Mouse (Mus musculus): ENCODE measurements around the gene Hoga1.
"Not testable (repeated sequence)": the region's sequence is repeated elsewhere in the genome, so short reads cannot be mapped to it uniquely, and the experiment has no call there.

Hoga1 gene

DNA sequence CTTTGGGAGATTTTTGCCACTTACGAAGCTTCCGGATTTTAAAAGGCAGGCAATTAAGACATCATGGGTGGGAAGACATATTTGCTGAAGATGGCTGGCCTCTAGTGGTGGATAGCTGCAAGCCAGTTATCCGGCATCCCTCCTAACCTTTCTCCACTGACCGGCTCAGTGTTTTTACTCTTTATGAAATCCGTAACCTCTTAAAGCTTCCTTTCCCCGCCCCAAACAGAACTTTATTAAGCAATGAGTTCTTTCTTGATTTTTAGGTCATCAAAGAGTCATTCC lies 23.8 kb downstream of the Hoga1 start:
- in situ Hi-C loops (cut with MboI), result no loop called here

DNA sequence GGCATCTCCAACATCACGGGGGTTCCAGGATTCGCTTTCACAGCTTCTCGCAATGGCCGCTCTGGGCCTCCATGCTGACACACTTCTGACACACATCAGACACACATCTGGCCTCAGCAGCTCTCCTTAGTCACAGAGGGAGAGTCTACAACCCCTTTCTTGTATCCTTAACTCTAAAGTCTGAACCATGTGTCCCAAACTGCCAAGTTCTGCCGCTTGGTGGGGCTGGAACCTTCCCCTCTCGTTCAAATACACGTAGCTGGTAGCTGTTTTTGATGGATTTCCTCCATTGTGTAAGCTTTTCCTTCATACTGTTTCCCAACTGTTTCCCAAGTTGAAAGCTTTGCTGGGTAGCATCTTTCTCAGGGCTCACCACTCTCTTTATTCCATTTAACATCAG lies 25.8 kb downstream of the Hoga1 start:
- in situ Hi-C loops (cut with MboI), result no loop called here

DNA sequence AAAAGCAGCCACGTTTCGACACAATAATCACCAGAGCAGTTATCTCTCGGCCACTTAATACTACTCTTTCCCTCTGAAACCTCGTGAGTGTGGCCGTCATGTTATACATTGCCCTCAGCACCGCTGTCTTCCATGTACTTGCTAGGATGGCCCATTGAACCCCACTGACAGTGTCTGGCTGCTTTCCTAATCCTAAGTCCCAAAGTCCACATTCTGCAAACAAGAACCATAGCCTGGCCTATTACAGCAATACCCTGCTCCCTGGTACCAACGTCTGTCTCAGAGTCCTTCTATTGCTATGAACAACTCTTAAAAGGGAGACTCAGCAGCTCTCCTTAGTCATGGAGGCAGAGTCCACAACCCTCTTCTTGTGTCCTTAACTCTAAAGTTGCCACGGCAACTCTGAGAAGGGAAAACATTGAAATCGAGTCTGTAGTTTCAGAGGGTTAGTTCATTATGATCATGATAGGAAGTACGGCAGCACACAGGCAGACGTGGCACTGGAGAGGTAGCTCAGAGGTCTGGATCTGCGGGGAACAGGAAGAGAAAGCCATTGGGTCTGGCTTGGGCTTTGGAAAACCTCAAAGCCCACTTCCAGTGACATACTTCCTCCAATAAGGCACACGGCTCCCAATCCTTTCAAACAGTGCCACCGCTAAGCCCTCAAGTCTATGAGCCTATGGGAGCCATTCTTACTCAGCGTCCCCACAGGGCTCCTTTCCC lies 26.6 kb downstream of the Hoga1 start:
- in situ Hi-C loops (cut with MboI), result no loop called here

DNA sequence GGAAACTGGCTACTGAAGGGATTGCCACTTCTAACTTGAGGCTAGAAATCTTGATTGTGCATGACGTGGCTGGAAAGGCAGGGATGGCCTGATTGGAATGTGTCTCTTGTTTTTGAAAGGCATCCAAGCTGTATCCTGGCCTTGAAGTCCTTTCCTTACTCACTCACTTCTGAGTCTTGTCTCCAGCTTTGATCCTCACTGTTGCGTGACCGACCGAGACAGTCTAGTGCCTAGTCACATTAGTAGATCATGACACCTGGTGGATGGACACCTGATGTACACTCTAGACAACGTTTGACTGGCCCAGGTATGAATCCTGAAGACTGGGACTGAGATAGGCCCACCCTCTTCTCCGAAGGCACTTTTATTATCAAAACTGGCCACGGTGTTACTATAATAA lies 27.4 kb downstream of the Hoga1 start:
- in situ Hi-C loops (cut with MboI), result no loop called here

GRCm38 (mm10) chr19:42075051-42075450 lies 29.6 kb downstream of the Hoga1 start:
- in situ Hi-C loops (cut with MboI), result no loop called here

GRCm38 (mm10) chr19:42075992-42076391 lies 30.6 kb downstream of the Hoga1 start:
- in situ Hi-C loops (cut with MboI), result no loop called here

DNA sequence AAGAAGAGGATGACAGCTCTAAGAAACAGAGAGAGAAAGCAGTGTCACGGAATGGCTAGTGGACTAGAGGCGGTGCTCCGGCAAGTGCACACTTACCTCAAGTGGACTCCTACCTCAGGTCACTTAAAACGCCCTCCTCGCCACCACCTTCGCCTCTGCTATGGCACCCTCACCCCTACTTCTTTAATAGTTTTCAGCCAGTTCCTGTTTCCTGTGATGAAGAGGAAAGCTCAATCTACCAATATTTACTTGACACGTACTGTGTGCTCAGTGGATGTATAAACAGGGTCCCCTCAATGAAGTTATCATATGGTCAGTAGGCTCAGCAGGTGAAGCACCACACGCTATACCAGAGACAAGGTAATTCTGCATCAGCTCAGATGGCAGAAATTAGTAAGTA lies 33.2 kb downstream of the Hoga1 start:
- in situ Hi-C loops (cut with MboI), result no loop called here

- in situ Hi-C loops (cut with MboI), result no loop called here
These were observed 33.6 kb downstream of the Hoga1 start for GRCm38 (mm10) chr19:42079006-42079405.

GRCm38 (mm10) chr19:42079950-42080349 lies 34.5 kb downstream of the Hoga1 start:
- in situ Hi-C loops (cut with MboI), result no loop called here

- in situ Hi-C loops (cut with MboI), result no loop called here
These were observed 35.1 kb downstream of the Hoga1 start for GRCm38 (mm10) chr19:42080469-42080868.

DNA sequence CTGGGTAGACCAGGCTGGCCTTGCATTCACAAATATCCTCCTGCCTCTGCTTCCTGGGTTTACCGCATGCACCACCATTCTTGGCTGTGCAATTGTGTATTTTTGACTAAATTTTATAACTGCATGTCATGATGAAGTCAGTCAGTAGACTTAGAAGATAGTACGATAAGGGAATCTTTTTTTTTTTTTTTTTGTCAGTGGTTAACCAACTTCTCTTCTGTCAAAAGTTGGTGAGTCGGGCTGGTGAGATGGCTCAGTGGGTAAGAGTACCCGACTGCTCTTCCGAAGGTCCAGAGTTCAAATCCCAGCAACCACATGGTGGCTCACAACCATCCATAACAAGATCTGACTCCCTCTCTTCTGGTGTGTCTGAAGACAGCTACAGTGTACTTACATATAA lies 36.2 kb downstream of the Hoga1 start:
- in situ Hi-C loops (cut with MboI), result not testable (repeated sequence)

DNA sequence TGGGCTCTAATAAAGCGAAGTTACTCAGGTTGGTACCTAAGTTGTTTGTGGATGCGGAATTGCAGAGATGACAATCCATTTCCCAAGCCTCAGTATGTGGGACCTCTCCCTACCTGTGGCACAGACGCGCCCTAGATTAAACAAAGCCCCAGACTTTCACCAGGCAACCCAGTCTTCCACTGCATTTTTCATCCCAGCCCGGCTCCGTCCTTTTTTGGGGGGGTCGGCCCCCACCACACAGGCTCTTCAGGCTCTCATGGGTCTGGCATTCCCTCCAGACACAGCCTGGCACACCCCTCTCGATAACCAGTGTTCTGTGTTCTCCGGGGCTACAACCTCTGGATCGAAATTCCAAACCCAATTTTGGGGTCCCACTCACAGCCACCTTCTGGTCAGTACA lies 40.3 kb downstream of the Hoga1 start:
- in situ Hi-C loops (cut with MboI), result no loop called here

DNA sequence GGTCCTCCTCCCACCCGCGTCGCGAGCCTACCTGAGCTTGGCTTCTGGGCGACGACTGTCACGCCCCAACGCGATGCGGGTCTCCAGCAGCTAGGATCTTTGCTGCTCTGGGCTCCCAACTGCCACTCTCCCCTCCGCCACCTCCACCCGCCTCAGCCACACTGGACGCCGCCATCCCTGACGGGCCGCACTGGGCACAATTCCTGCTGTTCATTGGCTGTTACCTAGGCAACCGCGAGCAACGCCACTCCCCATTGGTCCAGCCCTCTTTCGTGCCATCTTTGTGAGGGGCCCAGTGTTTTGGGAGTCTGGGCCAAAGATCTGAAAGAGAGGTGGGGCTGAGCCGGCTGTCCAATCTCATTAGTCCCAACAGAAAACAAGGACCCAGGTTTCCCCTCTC lies 40.8 kb downstream of the Hoga1 start, which contains the start of gene Morn4:
TSS of gene Morn4 (minus strand) at position 192 of the 400 bp plus-strand sequence.
- in situ Hi-C loops (cut with MboI), result no loop called here

GRCm38 (mm10) chr19:42089103-42089747 lies 43.8 kb downstream of the Hoga1 start:
- in situ Hi-C loops (cut with MboI), result no loop called here

GRCm38 (mm10) chr19:42089748-42090595 lies 44.6 kb downstream of the Hoga1 start, which contains the start of gene Pi4k2a:
Pi4k2a (plus strand) TSS chr19:42090470.
- in situ Hi-C loops (cut with MboI), result no loop called here

GRCm38 (mm10) chr19:42090637-42091141 lies 45.3 kb downstream of the Hoga1 start:
- in situ Hi-C loops (cut with MboI), result no loop called here

GRCm38 (mm10) chr19:42099406-42099805 lies 54.0 kb downstream of the Hoga1 start:
- in situ Hi-C loops (cut with MboI), result no loop called here

DNA sequence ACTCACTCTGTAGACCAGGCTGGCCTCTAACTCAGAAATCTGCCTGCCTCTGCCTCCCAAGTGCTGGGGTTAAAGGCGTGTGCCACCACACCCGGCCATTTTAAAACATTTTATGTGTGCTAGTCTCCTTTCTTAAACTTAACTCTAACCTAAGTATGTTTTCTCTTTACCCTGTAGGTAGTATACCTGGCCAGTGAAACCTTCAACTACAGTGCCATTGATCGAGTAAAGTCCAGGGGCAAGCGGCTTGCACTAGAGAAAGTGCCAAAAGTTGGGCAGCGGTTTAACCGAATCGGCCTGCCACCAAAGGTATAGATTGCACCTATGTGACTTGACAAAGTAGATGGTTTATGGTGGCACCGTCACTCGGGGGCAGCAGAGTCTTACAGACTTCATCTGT lies 59.3 kb downstream of the Hoga1 start:
- in situ Hi-C loops (cut with MboI), result no loop called here

- in situ Hi-C loops (cut with MboI), result no loop called here
These were observed 70.4 kb downstream of the Hoga1 start for GRCm38 (mm10) chr19:42115783-42116335.

DNA sequence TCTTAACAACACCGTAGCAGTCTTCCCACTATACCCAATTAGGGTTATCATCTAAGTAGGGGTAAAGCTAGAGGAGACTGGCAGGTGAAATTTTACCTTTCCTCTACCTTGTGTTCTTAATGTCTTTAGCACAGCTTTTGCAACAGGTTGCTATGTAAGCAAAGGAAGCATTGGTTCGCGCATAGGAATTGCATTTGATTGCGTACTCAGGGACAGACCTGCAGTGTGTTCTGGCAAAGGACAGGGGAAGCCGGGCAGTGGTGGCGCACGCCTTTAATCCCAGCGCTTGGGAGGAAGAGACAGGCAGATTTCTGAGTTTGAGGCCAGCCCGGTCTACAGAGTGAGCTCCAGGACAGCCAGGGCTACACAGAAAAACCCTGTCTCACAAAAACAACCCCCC lies 72.7 kb downstream of the Hoga1 start:
- in situ Hi-C loops (cut with MboI), result no loop called here

DNA sequence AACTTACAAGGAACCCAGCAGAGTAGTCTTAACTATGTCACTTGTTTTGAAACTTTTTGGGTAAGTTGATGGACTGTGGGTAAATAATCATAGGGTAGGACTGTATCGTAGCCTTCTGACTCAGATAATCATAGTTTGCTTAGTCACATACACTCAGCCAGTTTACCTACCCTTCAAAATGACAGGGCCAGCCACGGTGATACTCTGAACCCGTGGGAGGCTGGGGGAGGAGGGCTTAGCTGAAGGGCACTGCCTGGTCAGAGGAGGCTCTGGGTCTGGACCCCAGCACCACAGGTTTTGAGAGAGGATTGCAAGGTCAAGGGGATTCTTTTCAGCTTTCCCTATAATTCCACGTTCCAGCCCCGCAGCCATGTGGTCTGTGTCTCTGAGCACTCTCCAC lies 73.2 kb downstream of the Hoga1 start:
- in situ Hi-C loops (cut with MboI), result no loop called here

- in situ Hi-C loops (cut with MboI), result no loop called here
These were observed 75.0 kb downstream of the Hoga1 start for GRCm38 (mm10) chr19:42120451-42120850.

All from mature B cell (primary cell).